Mouse (Mus musculus): ENCODE measurements around the gene Tns1.

DNA sequence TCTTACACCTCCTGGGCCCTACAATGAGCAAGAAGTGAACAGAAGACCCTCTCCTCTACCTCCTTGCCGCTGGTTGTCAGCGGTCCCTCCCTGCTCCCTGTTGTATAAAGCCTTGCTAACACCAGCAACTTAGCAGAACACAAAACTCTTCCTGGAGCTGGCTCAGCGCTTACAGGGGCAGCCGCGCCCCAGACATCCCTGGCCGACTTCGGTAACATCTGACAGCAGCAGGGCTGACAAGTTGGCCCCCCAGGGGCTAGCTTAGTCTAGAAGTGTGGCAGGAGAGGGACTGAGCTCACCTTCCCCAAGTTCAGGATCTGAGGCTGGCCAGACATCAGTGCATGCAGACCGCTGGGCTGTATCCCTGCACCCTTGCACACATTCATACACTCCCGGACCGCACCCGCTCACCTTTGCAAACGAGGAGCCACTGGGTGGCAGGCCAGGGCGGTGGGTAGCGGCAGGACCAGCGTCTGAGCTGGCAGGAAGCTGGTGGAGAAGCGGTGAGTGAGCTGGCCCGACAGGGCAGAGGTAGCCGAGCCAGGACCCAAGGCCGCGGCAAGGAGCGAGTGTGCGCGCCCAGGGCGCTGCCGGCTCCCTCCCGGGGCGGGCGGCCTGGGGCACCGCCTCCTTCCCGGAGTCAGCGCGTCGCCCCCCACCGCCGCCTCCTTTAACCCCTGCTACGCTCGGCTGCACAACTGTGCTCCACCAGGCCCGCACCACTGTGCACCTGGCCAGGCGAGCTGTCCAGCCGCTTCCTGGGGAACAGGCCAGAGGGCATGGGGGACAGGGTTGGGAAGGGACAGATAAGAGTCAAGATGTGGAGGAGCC lies 87.5 kb downstream of the Tns1 start:
- no peak for TF ChIP-seq CTCF (IDR thresholded peaks at IDR 0.05; ENCODE audit: insufficient read depth, low read length)
- peak; percentile 75; the same call in 1 of the 2 replicates for TF ChIP-seq POLR2A (IDR thresholded peaks at IDR 0.05; ENCODE audit: borderline replicate concordance, extremely low read depth, low read depth, low read length)

Measured in lung, adult 2 months (tissue).